ENCODE assay signal across 19 mouse cellular contexts in the genomic region with DNA sequence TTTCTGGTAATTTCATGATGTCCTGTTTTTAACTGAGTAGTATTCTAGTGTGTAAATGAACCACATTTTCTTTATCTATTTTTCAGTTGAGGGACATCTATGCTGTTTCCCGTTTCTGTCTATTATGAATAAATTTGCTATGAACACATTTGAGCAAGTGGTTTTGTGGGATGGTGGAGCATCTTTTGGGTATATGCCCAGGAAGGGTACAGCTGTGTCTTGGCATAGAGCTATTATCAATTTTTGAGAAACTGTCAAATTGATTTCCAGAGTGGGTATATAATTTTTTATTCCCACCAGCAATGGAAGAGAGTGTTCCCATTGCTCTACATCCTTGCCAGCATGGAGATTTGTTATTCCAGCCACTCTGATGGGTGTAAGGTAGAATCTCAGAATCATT. TPM values are rescaled to one million over a fixed set of nuclear protein-coding genes. Genes with fewer than 3 reads are reported as not detected.
DNase-seq lines count a peak whose midpoint lies in the region.
"Had no signal": no experiment of that assay in that cellular context is flagged by ENCODE, and none has a peak within 500 bp of the region (broad histone marks: within the 10 kb centered on the region; RNA-seq: fewer than 3 reads in every experiment).

No protein-coding gene starts in this region.

- peak; percentile 22 for DNase-seq in layer of hippocampus, adult 11-12 months (ENCODE audit: low spot score)
- DNase-seq in layer of hippocampus, postnatal 10 days (ENCODE audit: low spot score in 2 of 2), result no peak
- peak; percentile 13 to 14 for DNase-seq in layer of hippocampus, adult 8-10 months (ENCODE audit: low spot score in 2 of 2)
- DNase-seq in layer of hippocampus, postnatal 14 days (ENCODE audit: low spot score in 2 of 2), result peak; percentile 4 to 67
- no peak for DNase-seq in heart, postnatal 25 days (ENCODE audit: low spot score)
- DNase-seq in adrenal gland, postnatal 4 days (ENCODE audit: low spot score in 2 of 2), result no peak
- DNase-seq: adrenal gland, adult 8-10 months; adrenal gland, postnatal 25 days; cerebellum, adult 11 months; cerebellum, adult 2 months; cerebellum, adult 9-11 months; cerebellum, postnatal 25 days; forebrain, postnatal 0 days; gastrocnemius, adult 2 months; gastrocnemius, postnatal 14 days; heart, adult 11 months; heart, postnatal 36 days had no signal

- intact Hi-C loops in heart, postnatal 25 days (cut with DNase I), result no loop called here

RNA-seq across cellular contexts. Expression of a gene that starts 11.5 kb away (rescaled TPM):
- total RNA-seq in layer of hippocampus, postnatal 10 days (2021), result not detected
- total RNA-seq in layer of hippocampus, adult 8-10 months (2022), result not detected
- under 1 TPM in 1 of 2 experiments, not detected in 1; 0.32 TPM for total RNA-seq in layer of hippocampus, postnatal 14 days (2021)
- not detected for total RNA-seq in heart, postnatal 25 days (2021)
- under 1 TPM; 0.36 to 0.42 TPM for total RNA-seq in adrenal gland, postnatal 4 days (2021)
- total RNA-seq: adrenal gland, postnatal 25 days; ES-E14; forebrain, postnatal 0 days; gastrocnemius, adult 2 months; heart, adult 8-10 months; heart, postnatal 36 days had no signal

Comparison
In these comparisons a context has a peak if more than half of its experiments do, and no peak if none do; other contexts are left out.
1. DNase-seq: peak in layer of hippocampus, adult 11-12 months (single experiment), layer of hippocampus, adult 8-10 months (2 of 2) and layer of hippocampus, postnatal 14 days (2 of 2); none in layer of hippocampus, postnatal 10 days (0 of 2), heart, postnatal 25 days (single experiment) and adrenal gland, postnatal 4 days (0 of 2).